Mouse (Mus musculus) stomach, embryonic 16.5 days (tissue): Measurements from ENCODE around the gene Fam168a. TPM values are rescaled to one million over a fixed set of nuclear protein-coding genes. Genes with fewer than 3 reads are reported as not detected.

ENCODE experiments used
- ATAC-seq: fragments of 200-750 bp; cut with Nextera tagmentation; 2 replicates; pipeline ENCODE4 v1.8.0; 2017; ENCODE audit warnings: moderate number of reproducible peaks, moderate TSS enrichment; ENCODE audit not compliant: insufficient read depth, low FRiP score
- H3K27ac ChIP-seq: fragments of 300-500 bp; sonication (generic); 2 replicates; pipeline ENCODE4 v1.5.1; 2014; ENCODE audit warnings: low read length
- H3K27me3 ChIP-seq: fragments of 300-500 bp; sonication (generic); 2 replicates; pipeline ENCODE4 v1.6.1; 2014; ENCODE audit warnings: low read length, control low read depth, mixed read lengths; ENCODE audit not compliant: control insufficient read depth, insufficient read depth
- H3K36me3 ChIP-seq: fragments of 300-500 bp; sonication (generic); 2 replicates; pipeline ENCODE4 v1.6.1; 2014; ENCODE audit warnings: low read length; ENCODE audit not compliant: control insufficient read depth, insufficient read depth
- H3K4me1 ChIP-seq: fragments of 300-500 bp; sonication (generic); 2 replicates; pipeline ENCODE4 v1.6.1; 2014; ENCODE audit warnings: low read length, control low read depth, mixed read lengths; ENCODE audit not compliant: control insufficient read depth, insufficient read depth
- H3K4me2 ChIP-seq: fragments of 300-500 bp; sonication (generic); 2 replicates; pipeline ENCODE4 v1.6.1; 2014; ENCODE audit warnings: low read depth, low read length, mixed read lengths
- H3K4me3 ChIP-seq: fragments of 300-500 bp; sonication (generic); replicated peaks from 2 replicates; pipeline ENCODE4 v1.5.1; 2014; ENCODE audit warnings: mild to moderate bottlenecking, low read length
- H3K9ac ChIP-seq: fragments of 300-500 bp; sonication (generic); 2 replicates; pipeline ENCODE4 v1.6.1; 2014; ENCODE audit warnings: low read length
- H3K9me3 ChIP-seq: fragments of 300-500 bp; sonication (generic); replicated peaks from 2 replicates; pipeline ENCODE4 v1.6.1; 2016; ENCODE audit warnings: low read length, control low read depth; ENCODE audit not compliant: control insufficient read depth
- WGBS: fragments of 180-500 bp; shearing (Covaris S2); extraction: QIAGEN DNeasy Blood & Tissue Kit; methylation state at CpG from one replicate; pipeline ENCODE4 v1.1.7; 2014; 5-methylcytosine and 5-hydroxymethylcytosine counted together
- polyA plus RNA-seq: library from polyadenylated mRNA; unstranded; fragments of >200 nt; fragmentation: Nextera tagmentation; extraction: Ambion mirVana; gene quantifications from 2 replicates; pipeline ENCODE4 v1.2.1, GENCODE M21; 2015

The Fam168a gene
- polyA plus RNA-seq, 1 experiment from 2014 or later: 35.7 TPM

DNA sequence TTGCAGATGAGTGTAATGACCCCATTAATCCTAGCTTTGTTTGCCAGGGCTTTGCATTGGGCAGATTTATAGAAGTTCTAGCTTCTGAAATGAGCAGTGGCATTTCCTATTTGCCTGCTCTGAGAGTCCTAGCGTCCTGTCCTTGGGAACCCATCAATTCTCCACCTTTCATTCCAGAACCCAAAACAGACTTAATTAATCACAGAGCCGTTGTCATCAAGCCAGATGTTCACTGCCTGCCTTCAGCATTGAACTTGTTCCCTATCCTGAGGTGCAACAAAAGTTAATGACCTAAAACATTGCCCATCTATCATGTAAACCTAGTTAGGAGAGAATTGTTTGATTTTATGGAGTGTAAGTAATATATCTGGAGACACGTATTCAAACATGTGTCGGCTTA is 79.0 kb downstream of the Fam168a start:
- 52% methylated on average over 4 of the region's 4 CpGs for WGBS
- H3K36me3 ChIP-seq: no peaks in the 10 kb centered on the region
- H3K4me3 ChIP-seq: no peak overlapping the region
- no peak overlapping the region for H3K9ac ChIP-seq
- H3K27ac ChIP-seq: no peak overlapping the region
- ATAC-seq: no peak
- no peaks in the 10 kb centered on the region for H3K27me3 ChIP-seq
- H3K9me3 ChIP-seq: no peaks in the 10 kb centered on the region
- H3K4me2 ChIP-seq: no peak overlapping the region
- no peaks in the 10 kb centered on the region for H3K4me1 ChIP-seq

DNA sequence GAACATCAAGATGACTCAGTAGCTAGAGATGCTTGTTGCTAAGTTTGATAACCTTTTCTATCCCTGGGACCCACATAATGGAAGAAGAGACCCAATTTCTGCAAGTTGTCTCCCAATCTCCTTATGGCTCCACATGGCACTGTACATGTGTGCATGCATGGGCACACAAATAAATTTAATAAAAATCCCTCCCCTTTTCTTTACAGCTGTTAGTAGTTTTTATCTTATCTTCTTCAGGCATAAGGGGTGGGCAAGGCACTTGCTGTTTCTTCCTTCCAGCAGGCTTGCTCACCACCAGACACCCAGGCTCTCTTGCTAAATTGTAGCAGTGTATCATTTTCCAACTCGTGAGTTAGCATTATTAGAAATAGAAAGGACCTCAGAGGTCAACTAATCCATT is 79.6 kb downstream of the Fam168a start:
- H3K4me3 ChIP-seq: no peak overlapping the region
- no peaks in the 10 kb centered on the region for H3K36me3 ChIP-seq
- no peaks in the 10 kb centered on the region for H3K27me3 ChIP-seq
- no peaks in the 10 kb centered on the region for H3K9me3 ChIP-seq
- no peaks in the 10 kb centered on the region for H3K4me1 ChIP-seq
- no peak overlapping the region for H3K4me2 ChIP-seq
- no peak overlapping the region for H3K27ac ChIP-seq
- ATAC-seq: no peak
- 33% methylated on average over 1 of the region's 1 CpGs for WGBS
- no peak overlapping the region for H3K9ac ChIP-seq

DNA sequence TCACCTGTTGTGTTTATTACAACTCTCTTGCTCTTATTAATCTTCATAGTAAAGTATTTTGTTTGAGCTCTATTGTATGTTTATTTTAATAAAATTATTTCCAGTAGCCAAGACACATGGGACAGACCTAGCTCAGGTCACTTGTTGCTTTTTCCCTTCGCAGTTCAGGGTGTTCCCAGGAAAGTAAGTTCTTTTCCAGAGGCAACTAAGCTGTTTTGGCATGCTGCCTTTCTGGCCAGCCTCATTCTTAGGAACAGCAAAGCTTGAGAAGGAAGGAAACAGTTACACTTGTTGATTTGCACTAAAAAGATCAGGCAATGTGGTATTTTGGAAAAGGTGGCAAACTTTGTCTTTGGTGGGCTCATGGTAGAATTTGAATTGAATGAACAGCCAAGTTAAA is 81.9 kb downstream of the Fam168a start:
- Histone ChIP-seq H3K4me1 (no peaks in the 10 kb centered on the region), H3K4me3 (no peak overlapping the region), H3K4me2 (no peak overlapping the region), H3K36me3 (no peaks in the 10 kb centered on the region), H3K9me3 (no peaks in the 10 kb centered on the region), H3K9ac (no peak overlapping the region), H3K27me3 (no peaks in the 10 kb centered on the region), H3K27ac (no peak overlapping the region)
- WGBS: 70% methylated on average over 1 of the region's 1 CpGs
- ATAC-seq: no peak

DNA sequence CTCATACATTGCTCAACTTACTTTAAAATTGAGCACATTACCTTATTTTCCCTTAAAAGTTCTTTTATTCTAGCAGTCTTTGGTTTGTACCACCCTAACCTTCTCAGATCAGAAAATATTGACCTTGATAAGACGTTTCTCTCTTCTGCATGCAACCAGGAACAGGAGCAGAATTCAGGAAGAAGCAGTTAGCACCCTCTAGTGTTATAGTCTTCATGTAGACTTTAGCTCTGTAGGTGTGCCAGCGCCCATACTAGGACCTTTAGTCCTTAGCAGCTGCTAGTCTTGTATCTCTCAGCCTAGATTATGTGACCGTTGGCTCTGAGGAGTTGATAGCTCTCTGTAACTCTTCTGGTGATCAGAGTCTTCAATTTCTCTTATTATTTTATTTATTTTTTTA is 92.4 kb downstream of the Fam168a start:
- whole genome bisulfite sequencing: 56% methylated on average over 3 of the region's 3 CpGs
- Histone ChIP-seq H3K9ac (no peak overlapping the region), H3K27me3 (no peaks in the 10 kb centered on the region), H3K9me3 (no peaks in the 10 kb centered on the region), H3K27ac (no peak overlapping the region), H3K4me3 (no peak overlapping the region), H3K4me1 (no peaks in the 10 kb centered on the region), H3K36me3 (no peaks in the 10 kb centered on the region), H3K4me2 (no peak overlapping the region)
- ATAC-seq: 0 out of 2 replicates have a peak, but pooled peaks have one; percentile 21

DNA sequence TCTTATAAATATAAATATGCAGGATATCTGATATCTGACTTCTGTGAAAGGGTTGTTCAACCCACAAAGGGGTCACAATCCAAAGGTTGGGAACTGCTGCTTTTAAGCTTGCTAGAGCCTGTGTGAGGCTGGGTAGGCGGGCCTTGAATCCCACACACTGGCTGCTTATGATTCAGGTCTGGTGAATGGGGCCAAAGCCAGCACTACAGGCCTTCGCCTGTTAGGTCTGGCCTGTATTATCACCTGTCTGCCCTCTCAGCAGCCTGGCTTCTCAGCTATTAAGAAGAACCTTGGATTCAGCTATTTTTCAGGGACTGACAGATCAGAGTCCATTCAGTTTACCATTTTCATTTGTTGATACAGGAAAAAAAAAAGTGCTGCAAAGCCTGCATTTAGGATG is 99.0 kb downstream of the Fam168a start:
- no peak for ATAC-seq
- WGBS: 71% methylated on average over 2 of the region's 2 CpGs

DNA sequence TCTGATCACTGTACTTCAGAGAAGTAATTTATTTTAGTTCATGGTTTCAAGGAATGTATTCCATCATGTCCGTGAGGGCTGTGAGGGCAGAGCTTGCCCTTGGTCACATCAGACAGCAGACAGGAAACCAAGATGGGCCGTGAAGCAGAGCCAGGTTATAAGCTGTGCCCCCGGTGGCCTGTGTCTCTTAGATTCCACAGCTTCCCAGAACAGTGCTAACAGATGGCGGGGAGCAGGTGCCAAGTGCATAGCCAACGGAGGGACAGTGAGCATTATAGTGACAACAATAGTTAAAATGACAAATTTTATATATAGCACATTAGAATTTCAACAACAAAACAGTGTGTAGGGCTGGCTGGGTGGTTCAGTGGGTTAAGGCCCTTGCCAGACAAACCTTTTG is 105.5 kb downstream of the Fam168a start:
- no peak for ATAC-seq
- Histone ChIP-seq H3K4me1 (no peaks in the 10 kb centered on the region), H3K9me3 (no peaks in the 10 kb centered on the region), H3K4me3 (no peak overlapping the region), H3K9ac (no peak overlapping the region), H3K36me3 (no peaks in the 10 kb centered on the region), H3K27me3 (no peaks in the 10 kb centered on the region), H3K4me2 (no peak overlapping the region), H3K27ac (no peak overlapping the region)
- WGBS: 81% methylated on average over 5 of the region's 5 CpGs

More for the DNA sequence above, 99.0 kb downstream of the Fam168a start:
- Histone ChIP-seq H3K4me2 (no peak overlapping the region), H3K4me3 (no peak overlapping the region), H3K9ac (no peak overlapping the region), H3K9me3 (no peaks in the 10 kb centered on the region), H3K27ac (no peak overlapping the region), H3K36me3 (no peaks in the 10 kb centered on the region), H3K27me3 (no peaks in the 10 kb centered on the region), H3K4me1 (no peaks in the 10 kb centered on the region)

DNA sequence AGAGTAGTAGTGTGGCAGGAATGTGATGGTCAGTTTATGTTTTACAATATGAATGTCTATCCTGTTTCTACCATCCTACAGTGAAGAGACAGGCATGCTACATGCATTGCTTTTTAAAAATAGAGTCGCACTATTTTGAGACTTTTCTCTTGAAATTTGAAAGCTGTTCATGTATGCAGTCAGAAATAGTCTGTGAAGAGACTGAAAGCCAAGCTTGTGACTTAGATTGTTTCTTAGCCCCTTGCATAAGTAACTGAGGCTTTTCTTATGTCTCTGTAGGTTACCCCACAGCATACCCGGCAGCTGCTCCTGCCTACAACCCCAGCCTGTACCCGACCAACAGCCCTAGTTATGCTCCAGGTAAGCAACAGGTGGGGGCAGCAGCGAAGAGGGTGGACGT is 106.2 kb downstream of the Fam168a start:
- H3K4me1 ChIP-seq: 0 out of 2 replicates have a peak, but pooled peaks cover 6% of the 10 kb centered on the region
- H3K27me3 ChIP-seq: no peaks in the 10 kb centered on the region
- H3K9ac ChIP-seq: no peak overlapping the region
- 86% methylated on average over 5 of the region's 5 CpGs for WGBS
- H3K36me3 ChIP-seq: no peaks in the 10 kb centered on the region
- ATAC-seq: no peak
- H3K27ac ChIP-seq: no peak overlapping the region
- H3K4me2 ChIP-seq: no peak overlapping the region
- H3K9me3 ChIP-seq: no peaks in the 10 kb centered on the region
- no peak overlapping the region for H3K4me3 ChIP-seq

DNA sequence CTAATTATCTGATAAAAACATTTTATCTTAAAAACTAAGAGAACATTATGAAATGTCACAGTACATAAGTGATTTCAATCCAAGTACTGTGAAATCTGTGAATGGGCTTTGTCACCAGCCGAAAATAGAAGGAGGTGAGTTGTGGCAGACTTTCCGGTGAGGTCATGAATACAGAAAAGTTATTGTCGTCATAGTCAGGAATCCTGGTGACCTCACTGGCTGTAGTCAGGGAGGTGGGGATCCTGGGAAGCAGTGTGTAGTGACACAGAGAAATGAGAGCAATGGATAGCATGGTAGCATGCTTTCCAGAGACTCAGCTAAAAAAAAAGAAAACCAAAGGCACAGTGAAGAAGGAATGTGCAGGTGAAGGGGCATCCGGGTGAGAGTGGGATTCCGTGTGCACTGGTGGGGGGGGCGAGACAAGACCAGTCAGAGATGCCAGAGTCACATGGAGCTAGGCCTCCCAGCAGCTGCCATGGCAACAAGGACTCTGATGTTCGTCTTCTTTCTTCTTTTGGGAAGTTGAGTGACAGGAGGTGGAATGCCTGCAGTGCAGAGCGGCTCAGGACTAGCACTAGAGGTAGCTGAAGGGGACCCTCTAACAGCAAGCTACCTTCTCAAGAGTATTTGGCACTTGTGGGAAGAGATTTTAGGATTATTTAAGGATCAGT is 109.6 kb downstream of the Fam168a start:
- H3K4me3 ChIP-seq: no peak overlapping the region
- no peak overlapping the region for H3K4me2 ChIP-seq
- 57% methylated on average over 8 of the region's 8 CpGs for WGBS
- H3K36me3 ChIP-seq: no peaks in the 10 kb centered on the region
- H3K27ac ChIP-seq: no peak overlapping the region
- no peak for ATAC-seq
- no peaks in the 10 kb centered on the region for H3K9me3 ChIP-seq
- H3K4me1 ChIP-seq: 0 out of 2 replicates have a peak, but pooled peaks cover 6% of the 10 kb centered on the region
- no peaks in the 10 kb centered on the region for H3K27me3 ChIP-seq
- H3K9ac ChIP-seq: no peak overlapping the region

DNA sequence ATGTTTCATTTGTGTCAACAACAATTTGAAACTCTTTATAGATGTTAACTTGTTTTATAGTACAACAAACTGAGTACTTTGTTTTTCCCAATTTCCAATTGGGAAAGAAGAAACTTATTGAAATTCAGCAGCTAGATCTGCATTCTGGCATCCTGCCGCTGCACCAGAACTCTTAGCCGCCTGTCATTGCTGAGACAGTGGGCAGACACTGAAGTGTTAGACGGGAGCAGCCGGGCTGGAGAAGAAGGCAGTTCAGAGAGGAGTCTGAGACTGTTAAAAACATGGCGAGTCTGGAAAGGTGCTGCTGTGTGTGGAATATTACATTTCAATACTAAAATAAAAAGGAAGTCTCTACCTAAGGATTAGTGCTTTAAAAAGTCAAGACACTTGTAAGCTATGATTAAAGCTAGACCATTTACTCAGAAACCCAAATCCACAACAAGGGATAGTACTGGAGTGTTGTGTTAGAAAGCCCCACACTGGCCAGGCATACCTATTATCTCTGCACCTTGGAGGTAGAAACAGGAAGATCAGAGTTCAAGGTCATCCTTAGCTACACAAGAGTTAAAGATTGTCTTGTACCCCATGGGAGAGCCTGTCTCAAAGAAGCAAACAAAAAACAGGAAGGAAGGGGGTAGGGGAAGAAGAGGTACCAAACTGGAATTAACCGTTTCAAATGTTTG is 110.5 kb downstream of the Fam168a start:
- Histone ChIP-seq H3K4me3 (no peak overlapping the region), H3K9me3 (no peaks in the 10 kb centered on the region), H3K27ac (no peak overlapping the region), H3K4me2 (no peak overlapping the region), H3K36me3 (no peaks in the 10 kb centered on the region), H3K9ac (no peak overlapping the region), H3K27me3 (no peaks in the 10 kb centered on the region), H3K4me1 (0 out of 2 replicates have a peak, but pooled peaks cover 6% of the 10 kb centered on the region)
- 69% methylated on average over 6 of the region's 6 CpGs for WGBS
- ATAC-seq: no peak
